Mouse (Mus musculus): ENCODE results near the gene Dhx8. TPM values are rescaled to one million over a fixed set of nuclear protein-coding genes. Genes with fewer than 3 reads are reported as not detected.

Dhx8 gene
- 24.2 and 25.9 TPM in 2 replicates for polyA plus RNA-seq (2012; rRNA removed)

GRCm38 (mm10) chr11:101732518-101733440, at the start of gene Dhx8:
Gene Dhx8 (plus strand): TSS chr11:101732919.

GRCm38 (mm10) chr11:101785143-101785851, 52.6 kb downstream of the Dhx8 start, which contains the start of gene Etv4:
Gene Etv4 (minus strand): TSS chr11:101785371.

Other genes with a start within 250 kb of the Dhx8 start
- gene Brca1, start 181.0 kb upstream of the Dhx8 start, polyA plus RNA-seq (2012; rRNA removed): 2.2 and 2.7 TPM in 2 replicates
- gene Nbr1, start 180.8 kb upstream of the Dhx8 start, polyA plus RNA-seq (2012; rRNA removed): 100 and 103 TPM in 2 replicates
- 3.3 and 3.5 TPM in 2 replicates for gene Tmem106a, start 150.7 kb upstream of the Dhx8 start, polyA plus RNA-seq (2012; rRNA removed)
- gene Gm11634, start 133.7 kb upstream of the Dhx8 start, polyA plus RNA-seq (2012; rRNA removed): not detected in 2 replicates
- 8.6 and 12.8 TPM in 2 replicates for gene Rdm1, start 105.7 kb upstream of the Dhx8 start, polyA plus RNA-seq (2012; rRNA removed)
- gene Arl4d, start 67.4 kb upstream of the Dhx8 start, polyA plus RNA-seq (2012; rRNA removed): 27.0 and 36.2 TPM in 2 replicates
- gene Etv4, start 52.5 kb downstream of the Dhx8 start, polyA plus RNA-seq (2012; rRNA removed): 16.5 and 21.5 TPM in 2 replicates
- gene Meox1, start 161.5 kb downstream of the Dhx8 start, polyA plus RNA-seq (2012; rRNA removed): 0.73 and 1.2 TPM in 2 replicates
- 0.10 and 0.47 TPM in 2 replicates for gene Sost, start 234.1 kb downstream of the Dhx8 start, polyA plus RNA-seq (2012; rRNA removed)

All from central nervous system, embryonic 18 days (tissue).